Mouse (Mus musculus) MEL (cell line): Measurements from ENCODE around the gene Pck2. TPM values are rescaled to one million over a fixed set of nuclear protein-coding genes. Genes with fewer than 3 reads are reported as not detected.

Experiments
- DNase-seq: peaks from one replicate; pipeline ENCODE4 v3.0.0; 2011; ENCODE audit warnings: low read depth, low spot score
- H3K27ac ChIP-seq: 2 replicates; pipeline ENCODE4 v1.5.1; 2012; ENCODE audit warnings: low read depth, mild to moderate bottlenecking, control low read depth, low read length, moderate library complexity; ENCODE audit not compliant: control insufficient read depth
- H3K27me3 ChIP-seq, 2 experiments: fragments of 150-350 bp in 1 of 2; sonication (generic) in 1 of 2; 2 replicates each; pipeline ENCODE4 v1.6.1; 2012; ENCODE audit warnings: low read length in 2 of 2, mild to moderate bottlenecking in 2 of 2, improper control_type of control experiment in 1 of 2, moderate library complexity in 1 of 2; ENCODE audit not compliant: insufficient read depth in 2 of 2, control insufficient read depth in 1 of 2
- H3K36me3 ChIP-seq, 2 experiments: 2 replicates each; pipeline ENCODE4 v1.6.1; 2012 to 2014; ENCODE audit warnings: low read length in 2 of 2, improper control_type of control experiment in 1 of 2, inconsistent platforms in 1 of 2, mild to moderate bottlenecking in 1 of 2; ENCODE audit not compliant: insufficient read depth in 2 of 2, control insufficient read depth in 1 of 2
- H3K4me1 ChIP-seq, 2 experiments: fragments of 150-350 bp in 1 of 2; sonication (generic) in 1 of 2; 2 replicates each; pipeline ENCODE4 v1.6.1; 2012; ENCODE audit warnings: low read length in 2 of 2, improper control_type of control experiment in 1 of 2, mild to moderate bottlenecking in 1 of 2; ENCODE audit not compliant: insufficient read depth in 2 of 2, control insufficient read depth in 1 of 2
- H3K4me3 ChIP-seq, 2 experiments: fragments of 150-350 bp in 1 of 2; sonication (generic) in 1 of 2; 2 replicates each; pipeline ENCODE4 v1.5.1; 2012; ENCODE audit warnings: low read depth in 2 of 2, low read length in 2 of 2, mild to moderate bottlenecking in 2 of 2, moderate library complexity in 2 of 2, control low read depth in 1 of 2, improper control_type of control experiment in 1 of 2; ENCODE audit not compliant: control insufficient read depth in 1 of 2, insufficient read depth in 1 of 2
- H3K79me2 ChIP-seq: 2 replicates; pipeline ENCODE4 v1.6.1; 2012; ENCODE audit warnings: mild to moderate bottlenecking, low read length, moderate library complexity; ENCODE audit not compliant: control insufficient read depth, poor library complexity, insufficient read depth
- H3K9ac ChIP-seq: 2 replicates; pipeline ENCODE4 v1.6.1; 2012; ENCODE audit warnings: low read depth, mild to moderate bottlenecking, control low read depth, low read length, moderate library complexity; ENCODE audit not compliant: control insufficient read depth, poor library complexity, severe bottlenecking
- H3K9me3 ChIP-seq: fragments of 150-350 bp; sonication (generic); replicated peaks from 2 replicates; pipeline ENCODE4 v1.6.1; 2012; ENCODE audit warnings: mild to moderate bottlenecking, low read length, improper control_type of control experiment, moderate library complexity; ENCODE audit not compliant: insufficient read depth
- CHD1 ChIP-seq: IDR thresholded peaks from 2 replicates; pipeline ENCODE4 v1.6.1; 2012; ENCODE audit warnings: low read depth, mild to moderate bottlenecking, inconsistent platforms, low read length, improper control_type of control experiment
- E2F4 ChIP-seq: IDR thresholded peaks from 2 replicates; pipeline ENCODE4 v1.6.1; 2011; ENCODE audit warnings: low read depth, low read length, improper control_type of control experiment, borderline replicate concordance
- ETS1 ChIP-seq: IDR thresholded peaks from 2 replicates; pipeline ENCODE4 v1.6.1; 2012; ENCODE audit warnings: low read depth, mild to moderate bottlenecking, inconsistent platforms, low read length, improper control_type of control experiment, moderate library complexity
- JUND ChIP-seq: IDR thresholded peaks from 2 replicates; pipeline ENCODE4 v1.6.1; 2011; ENCODE audit warnings: low read depth, mild to moderate bottlenecking, improper control_type of control experiment, low read length
- KAT2A ChIP-seq: conservative IDR thresholded peaks from 2 replicates; pipeline ENCODE4 v1.6.1; 2012; ENCODE audit warnings: low read depth, low read length, improper control_type of control experiment, inconsistent platforms
- MEF2A ChIP-seq: IDR thresholded peaks from 2 replicates; pipeline ENCODE4 v1.6.1; 2014; ENCODE audit warnings: low read depth, mild to moderate bottlenecking, inconsistent platforms, low read length, improper control_type of control experiment; ENCODE audit not compliant: poor library complexity, insufficient replicate concordance, severe bottlenecking; ENCODE audit errors: extremely low read depth
- MXI1 ChIP-seq: IDR thresholded peaks from 2 replicates; pipeline ENCODE4 v1.6.1; 2011; ENCODE audit warnings: mild to moderate bottlenecking, low read depth, low read length, improper control_type of control experiment
- MYB ChIP-seq: IDR thresholded peaks from 2 replicates; pipeline ENCODE4 v1.6.1; 2011; ENCODE audit warnings: mild to moderate bottlenecking, low read depth, low read length, improper control_type of control experiment
- MYC ChIP-seq: IDR thresholded peaks from 2 replicates; pipeline ENCODE4 v1.6.1; 2011; ENCODE audit warnings: low read depth, mild to moderate bottlenecking, low read length, improper control_type of control experiment, moderate library complexity
- POLR2A ChIP-seq, 2 experiments: IDR thresholded peaks; 2 replicates each; pipeline ENCODE4 v1.6.1; 2011 to 2012; ENCODE audit warnings: low read length in 2 of 2, mild to moderate bottlenecking in 2 of 2, control low read depth in 1 of 2, improper control_type of control experiment in 1 of 2, low read depth in 1 of 2, moderate library complexity in 1 of 2; ENCODE audit not compliant: control insufficient read depth in 1 of 2, insufficient read depth in 1 of 2, poor library complexity in 1 of 2
- RAD21 ChIP-seq: IDR thresholded peaks from 2 replicates; pipeline ENCODE4 v1.6.1; 2011; ENCODE audit warnings: mild to moderate bottlenecking, low read depth, low read length, improper control_type of control experiment
- RCOR1 ChIP-seq: IDR thresholded peaks from 2 replicates; pipeline ENCODE4 v1.6.1; 2012; ENCODE audit warnings: low read depth, mild to moderate bottlenecking, inconsistent platforms, low read length, improper control_type of control experiment
- TAL1 ChIP-seq: IDR thresholded peaks from 2 replicates; pipeline ENCODE4 v1.6.1; 2012; ENCODE audit warnings: mild to moderate bottlenecking, inconsistent platforms, low read length, moderate library complexity, mixed read lengths
- UBTF ChIP-seq: IDR thresholded peaks from 2 replicates; pipeline ENCODE4 v1.6.1; 2012; ENCODE audit warnings: low read depth, mild to moderate bottlenecking, inconsistent platforms, low read length, improper control_type of control experiment, moderate library complexity, borderline replicate concordance; ENCODE audit not compliant: insufficient read depth
- ZKSCAN1 ChIP-seq: IDR thresholded peaks from 2 replicates; pipeline ENCODE4 v1.6.1; 2012; ENCODE audit warnings: low read depth, mild to moderate bottlenecking, inconsistent platforms, low read length, improper control_type of control experiment, moderate library complexity
- polyA plus RNA-seq, 2 experiments: library from polyadenylated mRNA; stranded (reverse) in 1 of 2; unstranded in 1 of 2; fragments of >175 nt in 1 of 2; fragments of >200 nt in 1 of 2; gene quantifications; 2 replicates each; pipeline versions ENCODE4 v1.2.1 to v1.2.4; 2012; ENCODE audit warnings: low replicate concordance in 2 of 2, low read depth in 1 of 2; ENCODE audit not compliant: insufficient read length in 2 of 2, insufficient read depth in 1 of 2, missing spikeins in 1 of 2
- total RNA-seq: library from RNA; depleted of rRNA; stranded (reverse); fragments of 300-350 nt; gene quantifications from 2 replicates; pipeline ENCODE4 v1.2.3, GENCODE M21; 2012

Gene Pck2
- total and polyA plus RNA-seq, 3 experiments = 17.0 to 103 (median 63.7) TPM

- TF ChIP-seq TAL1 (no peak), ETS1 (no peak), RCOR1 (no peak), CHD1 (no peak), MEF2A (no peak), KAT2A (no peak), E2F4 (no peak), MYC (no peak), RAD21 (no peak), ZKSCAN1 (no peak), POLR2A (IDR thresholded peaks at IDR 0.05; ENCODE audit: control insufficient read depth in 1 of 2, insufficient read depth in 1 of 2, low read depth in 1 of 2, low read length in 2 of 2, poor library complexity in 1 of 2) (no peak)
- no peaks in the 10 kb centered on the region for H3K4me1 ChIP-seq
- DNase-seq = no peak
- H3K27ac ChIP-seq = no peak within 1 kb of the TSS
- H3K4me3 ChIP-seq = no peak within 1 kb of the TSS
- H3K9me3 ChIP-seq = no peaks in the 10 kb centered on the region
- H3K36me3 ChIP-seq = no peaks in the 10 kb centered on the region
- H3K79me2 ChIP-seq = no peaks in the 10 kb centered on the region
- no peak within 1 kb of the TSS for H3K9ac ChIP-seq
- H3K27me3 ChIP-seq = peaks cover 2 to 21% of the 10 kb centered on the region in 2 experiments; a peak in 3 of 4 replicates
Measured at GRCm38 (mm10) chr14:55510125-55510731, 29.8 kb upstream of the Pck2 start, which contains the start of gene Cpne6. Gene Cpne6 (plus strand): TSS chr14:55510445.

GRCm38 (mm10) chr14:55511037-55511436 lies 29.0 kb upstream of the Pck2 start:
- H3K9ac ChIP-seq = no peak overlapping the region
- no peaks in the 10 kb centered on the region for H3K4me1 ChIP-seq
- no peak overlapping the region for H3K4me3 ChIP-seq
- no peaks in the 10 kb centered on the region for H3K36me3 ChIP-seq
- no peaks in the 10 kb centered on the region for H3K79me2 ChIP-seq
- H3K27ac ChIP-seq = no peak overlapping the region
- no peak for DNase-seq
- no peaks in the 10 kb centered on the region for H3K9me3 ChIP-seq
- no peak for TF ChIP-seq RCOR1
- TF ChIP-seq JUND = no peak
- no peak for TF ChIP-seq UBTF
- no peak for TF ChIP-seq MYB
- no peak for TF ChIP-seq RAD21
- TF ChIP-seq MXI1 = no peak
- H3K27me3 ChIP-seq = peaks cover 2 to 21% of the 10 kb centered on the region in 2 experiments; a peak in 3 of 4 replicates
